ENCODE assay signal across 9 mouse cellular contexts in the genomic region with DNA sequence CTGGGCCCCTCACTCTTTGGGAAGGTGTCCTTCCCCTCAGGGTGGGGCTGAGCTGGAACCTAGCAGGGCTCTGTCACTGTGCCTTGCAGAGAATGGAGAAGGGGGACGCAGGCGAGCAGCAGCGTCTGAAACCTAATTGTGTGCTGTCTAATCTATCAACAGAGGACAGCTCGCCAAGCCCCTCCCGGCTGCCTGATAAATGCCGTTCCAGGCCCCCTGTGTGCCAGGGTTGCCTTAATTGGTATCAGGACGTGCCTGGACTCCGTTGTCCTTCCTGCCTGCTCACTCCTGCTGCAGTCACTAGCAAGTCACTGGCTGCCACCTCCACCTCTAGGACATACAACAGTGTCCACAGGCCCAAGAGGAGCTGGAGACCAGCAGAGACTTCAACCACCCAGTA.
A peak's percentile ranks its signal among the peaks of the same experiment; 100 is the strongest.
DNase-seq lines count a peak whose midpoint lies in the region; ATAC-seq lines count a peak whose summit lies in the region.
"Had no signal": no experiment of that assay in that cellular context is flagged by ENCODE, and none has a peak within 500 bp of the region (broad histone marks: within the 10 kb centered on the region; RNA-seq: fewer than 3 reads in every experiment).

No protein-coding gene starts in this region.

- peaks cover 20% of the 10 kb centered on the region for H3K4me1 ChIP-seq in embryonic facial prominence, embryonic 12.5 days
- H3K4me1 ChIP-seq in heart, embryonic 15.5 days (replicated peaks), result peaks cover 31% of the 10 kb centered on the region
- peaks cover 10% of the 10 kb centered on the region for H3K4me1 ChIP-seq in midbrain, embryonic 11.5 days (ENCODE audit: control insufficient read depth, insufficient read depth, low read length)

- H3K9ac ChIP-seq in embryonic facial prominence, embryonic 12.5 days, result no peak overlapping the region
- peak overlapping the region; percentile 47 for H3K9ac ChIP-seq in heart, embryonic 15.5 days
- no peak overlapping the region for H3K9ac ChIP-seq in midbrain, embryonic 11.5 days (ENCODE audit: low read length)

- no peak overlapping the region for H3K4me3 ChIP-seq in embryonic facial prominence, embryonic 12.5 days
- no peak overlapping the region for H3K4me3 ChIP-seq in heart, embryonic 15.5 days
- H3K4me3 ChIP-seq in midbrain, embryonic 11.5 days (ENCODE audit: low read depth, low read length), result no peak overlapping the region

- H3K36me3 ChIP-seq in embryonic facial prominence, embryonic 12.5 days, result no peaks in the 10 kb centered on the region
- H3K36me3 ChIP-seq in heart, embryonic 15.5 days, result no peaks in the 10 kb centered on the region
- no peaks in the 10 kb centered on the region for H3K36me3 ChIP-seq in midbrain, embryonic 11.5 days (ENCODE audit: control insufficient read depth, insufficient read depth, low read length)

- DNase-seq in embryo, embryonic 10.5 days (ENCODE audit: low spot score), result peak; percentile 61
- no peak for DNase-seq in midbrain, embryonic 11.5 days (ENCODE audit: low spot score, missing footprints)
- DNase-seq in urinary bladder, postnatal 14 days (ENCODE audit: low spot score), result no peak
- DNase-seq in ovary, postnatal 10 days (ENCODE audit: low spot score), result no peak
- DNase-seq: cerebellum, adult 18-20 months had no signal

- H3K27me3 ChIP-seq in embryonic facial prominence, embryonic 12.5 days, result no peaks in the 10 kb centered on the region
- no peaks in the 10 kb centered on the region for H3K27me3 ChIP-seq in heart, embryonic 15.5 days
- H3K27me3 ChIP-seq in midbrain, embryonic 11.5 days (ENCODE audit: control insufficient read depth, insufficient read depth, low read length), result no peaks in the 10 kb centered on the region
- H3K27me3 ChIP-seq: Patski had no signal

- no peaks in the 10 kb centered on the region for H3K9me3 ChIP-seq in embryonic facial prominence, embryonic 12.5 days
- no peaks in the 10 kb centered on the region for H3K9me3 ChIP-seq in heart, embryonic 15.5 days (replicated peaks)
- no peaks in the 10 kb centered on the region for H3K9me3 ChIP-seq in midbrain, embryonic 11.5 days (ENCODE audit: control insufficient read depth, low read length)

- no peak for ATAC-seq in embryonic facial prominence, embryonic 12.5 days (ENCODE audit: insufficient number of reproducible peaks, insufficient read depth, low FRiP score, low TSS enrichment)
- peak; percentile 91 for ATAC-seq in heart, embryonic 15.5 days (replicated peaks; ENCODE audit: insufficient number of reproducible peaks, insufficient read depth, low FRiP score, low read depth)
- no peak for ATAC-seq in midbrain, embryonic 11.5 days (ENCODE audit: low FRiP score)
- no peak for ATAC-seq in frontal cortex, adult (ENCODE audit: low TSS enrichment)
- ATAC-seq: Patski had no signal

- H3K27ac ChIP-seq in embryonic facial prominence, embryonic 12.5 days, result peak overlapping the region; percentile 50; the same call in 1 of the 2 replicates
- peak overlapping the region; percentile 90 for H3K27ac ChIP-seq in heart, embryonic 15.5 days
- peak overlapping the region; percentile 21; the same call in 1 of the 2 replicates for H3K27ac ChIP-seq in midbrain, embryonic 11.5 days (ENCODE audit: low read depth, low read length)

- 15% methylated on average over 8 of the region's 8 CpGs for WGBS in embryonic facial prominence, embryonic 12.5 days
- WGBS in heart, embryonic 15.5 days, result 10% methylated on average over 8 of the region's 8 CpGs
- WGBS in midbrain, embryonic 11.5 days, result 13% methylated on average over 8 of the region's 8 CpGs

- no peak overlapping the region for H3K4me2 ChIP-seq in embryonic facial prominence, embryonic 12.5 days (replicated peaks)
- peak overlapping the region; percentile 38 for H3K4me2 ChIP-seq in heart, embryonic 15.5 days
- H3K4me2 ChIP-seq in midbrain, embryonic 11.5 days, result no peak overlapping the region

Comparison
In these comparisons a context has a peak if more than half of its experiments do, and no peak if none do; other contexts are left out.
1. H3K27ac ChIP-seq: peak in every context shown above with its lines; median percentile 90 in heart, embryonic 15.5 days; 50 in embryonic facial prominence, embryonic 12.5 days; 21 in midbrain, embryonic 11.5 days.